Mouse (Mus musculus) neural tube, embryonic 12.5 days (tissue): ENCODE results near the gene Plxdc1. TPM values are rescaled to one million over a fixed set of nuclear protein-coding genes. Genes with fewer than 3 reads are reported as not detected.

Experiments
- ATAC-seq: fragments of 200-750 bp; cut with Nextera tagmentation; 2 replicates; pipeline ENCODE4 v1.8.0; 2017; ENCODE audit warnings: low read depth, mild to moderate bottlenecking, moderate TSS enrichment, moderate library complexity; ENCODE audit not compliant: low FRiP score
- H3K27ac ChIP-seq: fragments of 300-500 bp; sonication (generic); 2 replicates; pipeline ENCODE4 v1.5.1; 2016
- H3K27me3 ChIP-seq: fragments of 300-500 bp; sonication (generic); replicated peaks from 2 replicates; pipeline ENCODE4 v1.6.1; 2016; ENCODE audit warnings: mild to moderate bottlenecking
- H3K36me3 ChIP-seq: fragments of 300-500 bp; sonication (generic); 2 replicates; pipeline ENCODE4 v1.6.1; 2016; ENCODE audit warnings: mild to moderate bottlenecking
- H3K4me1 ChIP-seq: fragments of 300-500 bp; sonication (generic); 2 replicates; pipeline ENCODE4 v1.6.1; 2016
- H3K4me2 ChIP-seq: fragments of 300-500 bp; sonication (generic); replicated peaks from 2 replicates; pipeline ENCODE4 v1.6.1; 2016; ENCODE audit warnings: mild to moderate bottlenecking
- H3K4me3 ChIP-seq: fragments of 300-500 bp; sonication (generic); 2 replicates; pipeline ENCODE4 v1.5.1; 2016
- H3K9ac ChIP-seq: fragments of 300-500 bp; sonication (generic); 2 replicates; pipeline ENCODE4 v1.6.1; 2016; ENCODE audit warnings: mild to moderate bottlenecking
- H3K9me3 ChIP-seq: fragments of 300-500 bp; sonication (generic); 2 replicates; pipeline ENCODE4 v1.6.1; 2016; ENCODE audit warnings: mild to moderate bottlenecking
- WGBS: fragments of 180-500 bp; shearing (Covaris S2); methylation state at CpG from one replicate; pipeline ENCODE4 v1.1.7; 2016; 5-methylcytosine and 5-hydroxymethylcytosine counted together
- polyA plus RNA-seq: library from polyadenylated mRNA; unstranded; fragments of >200 nt; fragmentation: Nextera tagmentation; extraction: Ambion mirVana; gene quantifications from 2 replicates; pipeline ENCODE4 v1.2.1, GENCODE M21; 2016

The Plxdc1 gene
- polyA plus RNA-seq, result 0.24 and 0.68 TPM in 2 replicates

DNA sequence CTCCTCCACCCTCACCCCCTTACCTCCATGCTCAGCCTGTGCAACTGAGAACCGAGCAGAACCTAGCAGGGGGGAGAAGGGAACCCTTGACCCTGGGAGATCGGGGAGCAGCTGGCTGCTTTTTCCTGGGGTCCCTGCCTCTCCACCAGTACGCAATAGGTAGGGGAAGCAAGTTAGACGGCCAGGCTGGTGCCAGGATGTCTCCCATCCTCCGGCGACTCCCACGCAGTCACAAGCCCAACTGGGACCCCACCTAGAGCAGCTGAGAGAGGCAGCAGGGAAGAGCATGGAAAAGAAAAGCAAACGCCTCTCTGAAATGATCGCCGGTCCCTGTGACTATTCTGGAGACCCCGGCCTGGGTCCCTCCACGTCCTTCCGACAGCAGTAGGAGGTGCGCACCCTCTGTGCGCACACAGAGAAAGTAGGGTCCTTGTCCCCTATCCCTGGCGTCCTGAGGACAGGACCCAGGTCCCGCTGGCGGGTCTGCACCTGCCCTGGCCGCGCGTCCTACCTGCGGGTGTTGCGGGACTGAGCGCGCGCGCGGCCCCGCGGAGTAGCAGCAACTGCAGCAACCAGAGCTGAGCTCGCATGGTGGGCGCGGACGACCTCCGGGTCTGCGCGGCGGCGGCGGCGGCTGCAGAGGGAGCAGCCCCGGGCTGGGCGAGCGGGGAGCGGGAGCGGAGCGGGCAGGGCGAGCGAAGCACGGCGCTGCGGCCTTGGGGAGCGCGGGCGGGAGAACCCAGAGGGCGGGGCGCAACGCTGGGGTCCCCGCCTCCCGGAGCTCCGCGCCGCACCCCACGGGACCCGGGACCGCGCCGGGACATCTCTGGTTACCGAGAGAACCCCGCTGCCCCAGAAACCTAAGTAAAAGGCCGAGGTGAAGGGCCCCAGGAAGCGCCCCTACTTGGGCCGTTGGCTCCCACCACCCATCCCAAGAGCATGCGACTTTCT, at the start of gene Plxdc1:
Gene Plxdc1 (minus strand): TSS at position 718 of the 951 bp plus-strand sequence.
- Histone ChIP-seq H3K4me1 (peaks cover 24% of the 10 kb centered on the region), H3K9me3 (no peaks in the 10 kb centered on the region), H3K9ac (peak within 1 kb of the TSS; percentile 60), H3K27ac (no peak within 1 kb of the TSS), H3K4me3 (peak within 1 kb of the TSS; percentile 56), H3K27me3 (peaks cover 35% of the 10 kb centered on the region), H3K4me2 (peak within 1 kb of the TSS; percentile 90), H3K36me3 (no peaks in the 10 kb centered on the region)
- ATAC-seq, result no peak
- WGBS, result 3% methylated on average over 69 of the region's 74 CpGs

DNA sequence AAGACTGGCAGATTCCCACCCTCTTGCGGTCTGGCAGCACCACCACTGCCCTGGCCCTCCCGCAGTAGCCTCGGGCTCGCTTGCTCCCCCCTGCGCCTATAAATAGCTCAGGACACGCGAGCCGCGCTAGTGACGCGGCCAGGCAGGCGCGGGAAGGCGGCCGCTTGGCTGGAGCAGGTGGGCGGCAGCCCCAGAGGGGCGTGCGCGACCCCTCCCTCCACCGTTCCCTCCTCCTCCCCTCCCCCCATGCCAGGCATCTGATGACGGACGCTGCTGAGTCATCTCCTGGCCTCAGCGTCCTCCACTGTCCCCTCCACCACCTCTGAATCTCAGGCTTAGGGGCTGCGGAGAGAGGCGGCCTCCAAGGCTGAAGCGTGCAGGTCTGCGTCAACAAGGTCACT, 49.7 kb upstream of the Plxdc1 start:
- Histone ChIP-seq H3K4me3 (peak overlapping the region; percentile 27), H3K9me3 (no peaks in the 10 kb centered on the region), H3K4me2 (peak overlapping the region; percentile 77), H3K9ac (peak overlapping the region; percentile 44), H3K27ac (no peak overlapping the region), H3K4me1 (peaks cover 20% of the 10 kb centered on the region), H3K27me3 (peaks cover 13% of the 10 kb centered on the region; the same call in 1 of the 2 replicates), H3K36me3 (peaks cover 11% of the 10 kb centered on the region)
- WGBS, result under 1% methylated on average over 27 of the region's 27 CpGs
- peak; percentile 67 for ATAC-seq

DNA sequence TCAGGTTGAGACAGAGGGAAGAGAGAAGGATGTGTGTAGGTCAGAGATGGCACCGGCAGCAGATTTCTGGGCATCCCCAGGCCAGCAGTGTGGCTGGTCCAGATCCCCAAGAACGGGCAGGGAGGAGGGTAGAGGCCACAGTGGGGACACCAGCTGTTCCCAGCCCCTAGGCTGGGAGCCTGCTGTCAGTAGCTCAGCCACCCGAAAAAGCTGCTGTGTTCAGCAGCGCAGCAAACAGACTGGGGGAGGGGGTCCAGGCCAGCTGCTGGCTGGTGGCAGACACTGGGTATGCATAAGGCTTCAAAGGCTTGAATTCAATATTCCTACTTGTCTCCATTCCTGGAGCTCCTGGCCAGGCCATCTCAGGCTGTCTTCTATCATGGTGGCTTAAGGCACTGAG, 48.6 kb upstream of the Plxdc1 start:
- Histone ChIP-seq H3K36me3 (peaks cover 16% of the 10 kb centered on the region), H3K4me3 (no peak overlapping the region), H3K4me2 (0 out of 2 replicates have a peak overlapping the region, but pooled peaks have one; percentile 23), H3K27ac (no peak overlapping the region), H3K9ac (no peak overlapping the region), H3K27me3 (peaks cover 13% of the 10 kb centered on the region; the same call in 1 of the 2 replicates), H3K4me1 (peaks cover 20% of the 10 kb centered on the region), H3K9me3 (no peaks in the 10 kb centered on the region)
- WGBS, result 14% methylated on average over 4 of the region's 4 CpGs
- peak; percentile 23; the same call in 1 of the 2 replicates for ATAC-seq

DNA sequence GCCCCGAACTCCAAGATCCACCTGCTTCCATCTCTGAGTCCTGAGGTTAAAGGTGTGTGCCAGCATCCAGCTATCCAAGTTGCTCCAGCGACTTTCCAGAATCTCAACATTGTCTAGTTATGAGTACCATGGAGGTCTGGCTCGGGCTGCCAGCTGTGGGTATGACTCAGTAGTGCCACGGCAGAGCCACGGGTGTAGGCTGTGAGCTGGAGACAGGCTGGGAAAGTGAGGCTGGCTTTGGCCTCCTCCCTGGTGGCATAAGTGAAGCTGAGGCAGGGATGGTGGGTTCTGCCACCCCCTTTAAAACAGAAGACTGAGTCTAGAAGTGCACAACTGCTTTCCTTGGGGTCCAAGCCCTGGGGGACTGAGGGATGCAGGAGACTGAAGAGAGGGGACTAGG, 47.8 kb upstream of the Plxdc1 start:
- Histone ChIP-seq H3K4me2 (no peak overlapping the region), H3K27me3 (peaks cover 13% of the 10 kb centered on the region; the same call in 1 of the 2 replicates), H3K4me3 (no peak overlapping the region), H3K27ac (no peak overlapping the region), H3K9ac (no peak overlapping the region), H3K36me3 (peaks cover 23% of the 10 kb centered on the region), H3K4me1 (peaks cover 20% of the 10 kb centered on the region), H3K9me3 (no peaks in the 10 kb centered on the region)
- WGBS, result 84% methylated on average over 5 of the region's 5 CpGs
- ATAC-seq, result no peak

DNA sequence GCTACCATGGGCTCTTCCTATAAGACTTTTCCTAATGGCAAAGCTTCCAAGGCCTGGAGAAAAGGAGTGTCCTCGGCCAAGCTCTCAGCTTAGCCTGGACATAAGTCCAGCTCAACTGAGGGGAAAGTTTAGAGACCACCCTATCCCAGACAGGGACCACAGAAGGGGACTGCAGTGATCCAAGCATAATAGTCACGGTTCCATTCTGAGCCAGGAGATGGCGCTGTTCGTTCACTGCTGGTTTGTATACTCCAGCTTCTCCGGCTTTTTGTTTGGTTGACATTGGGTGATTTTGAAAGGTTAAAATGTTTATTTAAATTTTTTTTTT, 45.2 kb upstream of the Plxdc1 start:
- H3K27ac ChIP-seq, result no peak overlapping the region
- no peak for ATAC-seq
- no peak overlapping the region for H3K9ac ChIP-seq
- H3K9me3 ChIP-seq, result no peaks in the 10 kb centered on the region
- WGBS, result 7% methylated on average over 5 of the region's 5 CpGs
- H3K36me3 ChIP-seq, result peaks cover 33% of the 10 kb centered on the region
- H3K27me3 ChIP-seq, result 0 out of 2 replicates have a peak, but pooled peaks cover under 1% of the 10 kb centered on the region
- H3K4me1 ChIP-seq, result peaks cover 20% of the 10 kb centered on the region
- no peak overlapping the region for H3K4me2 ChIP-seq
- no peak overlapping the region for H3K4me3 ChIP-seq

DNA sequence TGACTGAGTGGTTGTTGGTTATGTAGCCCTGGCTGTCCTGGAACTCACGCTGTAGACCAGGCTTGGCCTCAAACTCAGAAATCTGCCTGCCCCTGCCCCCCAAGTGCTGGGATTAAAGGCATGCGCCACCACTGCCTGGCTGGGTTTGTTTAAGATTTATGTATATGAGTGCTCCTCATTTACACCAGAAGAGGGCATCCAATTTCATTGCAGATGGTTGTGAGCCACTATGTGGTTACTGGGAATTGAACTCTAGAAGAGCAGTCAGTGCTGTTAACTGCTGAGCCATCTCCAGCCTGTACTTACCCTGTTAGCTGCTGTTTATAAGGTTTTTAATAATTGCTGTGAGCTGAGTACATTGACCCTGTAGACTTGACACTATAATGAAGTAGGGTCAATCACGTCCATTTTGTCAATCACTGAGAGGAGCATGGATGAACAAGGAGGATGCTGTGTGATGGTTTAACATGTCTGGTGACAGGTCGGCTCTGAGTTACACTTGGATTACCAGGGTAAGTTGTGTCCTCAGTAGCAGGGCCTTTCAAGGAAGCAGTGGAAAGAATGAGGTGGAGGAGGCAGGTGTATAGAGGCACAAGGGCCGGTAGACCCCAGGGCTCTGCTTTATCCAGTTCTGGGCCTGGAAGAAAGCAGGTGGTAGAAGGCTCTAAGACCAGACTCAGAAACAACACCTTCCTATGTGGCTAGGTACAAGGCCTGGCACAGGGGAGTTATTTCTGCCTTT, 44.6 kb upstream of the Plxdc1 start:
- no peaks in the 10 kb centered on the region for H3K27me3 ChIP-seq
- H3K4me1 ChIP-seq, result peaks cover 18% of the 10 kb centered on the region
- no peak overlapping the region for H3K9ac ChIP-seq
- H3K36me3 ChIP-seq, result peaks cover 33% of the 10 kb centered on the region
- H3K9me3 ChIP-seq, result no peaks in the 10 kb centered on the region
- ATAC-seq, result no peak
- no peak overlapping the region for H3K4me2 ChIP-seq
- no peak overlapping the region for H3K27ac ChIP-seq
- 52% methylated on average over 5 of the region's 5 CpGs for WGBS
- H3K4me3 ChIP-seq, result no peak overlapping the region

DNA sequence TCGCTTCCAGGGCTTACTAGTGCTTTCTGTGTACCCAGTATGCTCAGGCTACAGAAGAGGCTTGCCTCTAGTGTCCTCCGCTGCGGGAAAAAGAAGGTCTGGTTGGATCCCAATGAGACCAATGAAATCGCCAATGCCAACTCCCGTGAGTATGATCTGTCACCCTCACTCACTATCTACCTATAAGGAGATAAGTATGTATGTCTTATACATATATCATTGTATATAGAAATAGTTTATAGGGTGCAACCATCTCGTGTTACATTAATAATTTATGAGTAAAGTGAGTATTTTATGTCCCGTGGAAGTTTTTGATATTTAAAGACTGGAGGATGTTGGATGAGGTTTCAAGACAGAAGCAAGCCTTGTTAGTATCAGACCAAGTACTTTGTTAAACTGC, 41.5 kb upstream of the Plxdc1 start:
- no peak overlapping the region for H3K27ac ChIP-seq
- no peaks in the 10 kb centered on the region for H3K27me3 ChIP-seq
- H3K4me1 ChIP-seq, result peaks cover 18% of the 10 kb centered on the region; the same call in 1 of the 2 replicates
- H3K4me3 ChIP-seq, result peak overlapping the region; percentile 100
- ATAC-seq, result no peak
- peaks cover 33% of the 10 kb centered on the region for H3K36me3 ChIP-seq
- peak overlapping the region; percentile 99 for H3K9ac ChIP-seq
- no peaks in the 10 kb centered on the region for H3K9me3 ChIP-seq
- WGBS, result 20% methylated on average over 7 of the region's 7 CpGs
- H3K4me2 ChIP-seq, result peak overlapping the region; percentile 75

DNA sequence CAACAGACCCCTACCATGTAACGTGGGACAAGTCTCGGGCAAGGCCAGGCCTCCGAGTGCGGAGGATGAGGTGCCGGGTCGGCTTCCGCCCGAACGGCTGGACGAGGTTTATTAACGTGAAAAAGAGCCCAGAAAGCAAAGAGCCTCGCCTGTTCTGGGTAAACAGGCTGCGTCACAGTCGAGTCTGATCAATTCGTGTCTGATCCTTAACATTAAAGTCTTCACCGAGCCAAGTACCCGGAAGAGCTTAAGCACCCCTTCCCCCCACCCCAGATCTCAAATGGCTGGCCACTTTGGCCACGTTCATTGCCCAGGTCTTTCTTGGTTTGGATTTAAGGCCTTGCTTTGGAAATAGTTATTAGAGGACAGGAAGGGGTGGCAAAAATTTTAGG, 41.0 kb upstream of the Plxdc1 start:
- ATAC-seq, result no peak; the same call in 1 of the 2 replicates
- Histone ChIP-seq H3K27me3 (no peaks in the 10 kb centered on the region), H3K36me3 (peaks cover 33% of the 10 kb centered on the region), H3K27ac (peak overlapping the region; percentile 43; the same call in 1 of the 2 replicates), H3K9ac (peak overlapping the region; percentile 99), H3K4me1 (peaks cover 18% of the 10 kb centered on the region; the same call in 1 of the 2 replicates), H3K4me2 (peak overlapping the region; percentile 75), H3K9me3 (no peaks in the 10 kb centered on the region), H3K4me3 (peak overlapping the region; percentile 100)
- WGBS, result under 1% methylated on average over 18 of the region's 18 CpGs

DNA sequence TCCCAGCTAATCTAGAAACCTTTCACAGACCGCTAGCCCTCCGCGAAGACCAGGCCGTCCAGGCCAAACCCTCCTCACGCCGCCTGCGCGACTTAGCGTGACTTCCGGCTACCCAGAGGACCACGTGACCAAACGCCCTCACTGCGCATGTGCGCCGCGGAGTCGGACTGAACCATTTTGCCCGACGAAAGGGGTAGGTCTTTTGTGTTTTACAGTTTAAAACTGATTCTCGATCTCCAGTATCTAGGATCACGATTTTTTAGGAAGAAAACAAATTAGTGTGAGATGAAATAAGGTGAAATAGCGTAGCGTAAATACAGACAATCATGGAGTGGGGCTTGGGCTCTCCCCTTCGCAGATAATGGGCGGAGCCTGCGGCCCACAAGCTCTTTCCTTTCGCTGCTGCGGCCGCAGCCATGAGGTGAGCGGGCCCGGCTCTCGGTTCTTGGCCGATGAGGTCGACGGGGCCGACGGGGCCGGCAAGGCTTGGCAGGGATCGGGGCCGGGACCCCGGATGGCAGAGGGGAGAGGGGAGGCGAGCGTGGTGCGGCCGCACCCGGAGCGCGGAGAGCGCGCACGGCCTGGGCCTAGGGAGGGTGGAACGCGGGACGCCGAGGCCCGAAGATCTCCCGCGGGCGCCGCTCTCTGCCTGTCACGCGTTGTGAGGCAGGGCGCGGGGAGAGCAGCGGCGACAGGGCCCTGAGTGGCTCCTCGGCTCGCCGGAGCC, 40.5 kb upstream of the Plxdc1 start, which contains the start of gene Rpl19:
Gene Rpl19 (plus strand): TSS at position 141 of the 727 bp plus-strand sequence.
- Histone ChIP-seq H3K4me1 (peaks cover 20% of the 10 kb centered on the region), H3K27me3 (no peaks in the 10 kb centered on the region), H3K4me2 (peak within 1 kb of the TSS; percentile 75), H3K4me3 (peak within 1 kb of the TSS; percentile 100), H3K36me3 (peaks cover 33% of the 10 kb centered on the region), H3K9me3 (no peaks in the 10 kb centered on the region), H3K27ac (peak within 1 kb of the TSS; percentile 78; the same call in 1 of the 2 replicates), H3K9ac (peak within 1 kb of the TSS; percentile 99)
- peak; percentile 54; the same call in 1 of the 2 replicates for ATAC-seq
- under 1% methylated on average over 69 of the region's 69 CpGs for WGBS

DNA sequence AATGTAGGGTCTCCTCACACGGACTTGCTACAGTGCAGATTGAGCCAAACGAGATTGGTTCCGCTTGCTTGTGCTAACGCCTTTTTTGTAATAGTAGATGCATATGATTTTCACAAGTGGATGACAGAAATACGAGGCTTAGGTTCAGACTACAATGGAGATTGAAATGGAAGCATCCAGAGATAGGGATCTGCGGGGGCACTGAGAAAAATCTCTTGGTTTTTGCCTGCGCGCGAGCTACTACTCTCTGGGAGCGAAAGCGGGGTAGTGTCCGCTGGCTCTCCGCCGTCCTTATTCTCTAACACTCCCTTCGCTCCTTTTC, 40.0 kb upstream of the Plxdc1 start:
- Histone ChIP-seq H3K9ac (peak overlapping the region; percentile 99), H3K36me3 (peaks cover 31% of the 10 kb centered on the region), H3K27me3 (no peaks in the 10 kb centered on the region), H3K4me3 (peak overlapping the region; percentile 100), H3K4me2 (peak overlapping the region; percentile 75), H3K27ac (peak overlapping the region; percentile 78; the same call in 1 of the 2 replicates), H3K4me1 (peaks cover 26% of the 10 kb centered on the region), H3K9me3 (no peaks in the 10 kb centered on the region)
- no peak for ATAC-seq
- 6% methylated on average over 15 of the region's 15 CpGs for WGBS

DNA sequence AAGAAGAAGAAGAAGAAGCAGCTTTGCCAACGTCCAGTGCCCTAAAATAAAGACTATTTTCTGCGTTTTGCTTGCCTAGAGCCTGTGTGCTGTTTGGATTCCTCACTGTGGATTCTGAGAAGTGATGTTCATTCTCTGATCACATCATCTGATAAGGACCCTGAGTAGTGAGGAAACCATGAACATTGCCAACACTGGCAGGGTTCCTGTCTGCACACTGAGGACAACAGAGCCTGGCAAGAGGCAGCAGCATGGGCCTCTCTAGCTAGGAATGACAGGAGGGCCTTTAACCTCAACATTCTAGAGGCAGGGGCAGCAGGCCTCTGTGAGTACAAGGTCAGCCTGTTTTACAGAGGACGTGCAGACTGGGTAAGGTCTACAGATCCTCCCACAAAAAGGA, 38.3 kb upstream of the Plxdc1 start:
- WGBS, result 91% methylated on average over 3 of the region's 3 CpGs
- peaks cover 43% of the 10 kb centered on the region for H3K4me1 ChIP-seq
- no peak for ATAC-seq
- no peak overlapping the region for H3K9ac ChIP-seq
- peaks cover 14% of the 10 kb centered on the region for H3K36me3 ChIP-seq
- H3K4me3 ChIP-seq, result no peak overlapping the region
- H3K27ac ChIP-seq, result no peak overlapping the region
- no peaks in the 10 kb centered on the region for H3K27me3 ChIP-seq
- no peak overlapping the region for H3K4me2 ChIP-seq
- no peaks in the 10 kb centered on the region for H3K9me3 ChIP-seq
